Mouse (Mus musculus) lung, adult 2 months (tissue): ENCODE measurements around the gene Olfm2.

Experiments
- CTCF ChIP-seq: fragments of 200-500 bp; IDR thresholded peaks from 2 replicates; pipeline ENCODE4 v1.5.1; 2011; ENCODE audit warnings: mild to moderate bottlenecking, low read length, control low read depth; ENCODE audit not compliant: insufficient read depth
- POLR2A ChIP-seq: fragments of 200-500 bp; IDR thresholded peaks from 2 replicates; pipeline ENCODE4 v1.6.1; 2011; ENCODE audit warnings: low read depth, mild to moderate bottlenecking, control low read depth, low read length, borderline replicate concordance; ENCODE audit errors: extremely low read depth

GRCm38 (mm10) chr9:20757087-20757955, 11.2 kb upstream of the Olfm2 start:
- no peak for TF ChIP-seq CTCF
- no peak for TF ChIP-seq POLR2A
